Mouse (Mus musculus) kidney, adult 9 months (tissue): ENCODE measurements at regions not wholly inside any gene's neighbourhood (a gene's known extent, or its start where the extent isn't known, plus 50 kb on each side); places are given as distances from the start of the nearest gene placed in this dataset.
"Not testable (repeated sequence)": the region's sequence is repeated elsewhere in the genome, so short reads cannot be mapped to it uniquely, and the experiment has no call there.

Experiments used
- DNase-seq: peaks from one replicate; pipeline ENCODE4 v3.0.0; 2022

GRCm38 (mm10) chr14:9492228-9492627, 826.2 kb upstream of the 4930452B06Rik start:
- no peak for DNase-seq

DNA sequence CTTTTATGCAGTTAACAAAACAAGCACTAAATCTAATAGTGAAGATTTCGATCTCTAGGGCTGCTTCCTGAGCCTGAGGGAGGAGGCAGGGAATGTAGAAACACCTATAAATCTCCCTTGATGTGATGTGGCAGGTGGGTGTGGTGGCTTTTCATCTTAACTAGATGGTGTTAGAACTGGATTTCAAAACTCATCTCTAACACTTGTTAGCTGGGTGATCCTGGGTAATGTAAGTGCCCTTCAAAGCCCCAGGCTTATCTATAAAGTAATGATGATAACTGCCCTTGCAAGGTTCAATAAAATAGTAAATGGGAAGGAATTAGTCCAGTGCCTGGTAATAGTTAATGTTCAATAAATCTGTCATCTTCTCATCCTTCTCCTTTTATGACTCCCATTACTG, 822.5 kb upstream of the 4930452B06Rik start:
- DNase-seq = no peak

DNA sequence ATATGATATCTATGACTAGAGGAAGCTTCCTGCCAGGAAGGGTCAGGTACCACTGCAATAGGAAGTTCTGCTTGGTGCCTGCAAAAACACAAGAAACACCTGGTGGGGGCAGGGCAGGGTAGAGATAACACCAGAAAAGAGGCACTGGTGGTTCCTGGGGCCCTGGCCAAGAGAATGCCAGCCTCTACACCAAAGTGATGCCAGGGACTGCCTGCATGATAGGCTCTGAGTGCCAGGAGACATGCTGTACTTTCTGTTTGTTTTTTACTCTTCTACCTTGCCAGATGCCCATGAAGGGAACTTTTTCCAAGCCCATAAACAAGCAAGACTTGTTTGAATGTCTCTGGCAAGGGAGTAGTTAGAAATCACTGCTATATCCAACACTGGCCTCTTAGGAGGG, 812.9 kb upstream of the 4930452B06Rik start:
- DNase-seq = no peak

GRCm38 (mm10) chr14:9475169-9475568, 809.1 kb upstream of the 4930452B06Rik start:
- DNase-seq = no peak

DNA sequence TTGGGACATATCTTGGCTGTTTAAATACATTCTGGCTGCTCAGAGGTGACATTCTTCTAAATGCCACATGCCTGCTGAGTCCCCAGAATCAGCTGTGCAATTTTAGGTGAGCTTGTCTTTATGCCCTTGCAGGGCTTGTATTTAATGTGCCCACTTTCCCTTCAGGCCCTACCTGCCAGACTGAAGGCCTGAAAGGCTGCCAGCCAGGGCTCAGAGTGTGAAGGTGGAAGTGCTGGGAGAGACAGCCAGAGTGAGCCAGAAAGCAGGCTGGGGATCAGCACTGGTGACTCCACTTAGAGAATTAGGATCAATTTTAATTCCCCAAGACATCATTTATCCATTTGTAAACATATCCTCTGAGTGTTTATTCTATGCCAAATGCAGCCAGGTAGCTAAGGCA, 803.6 kb upstream of the 4930452B06Rik start:
- no peak for DNase-seq

DNA sequence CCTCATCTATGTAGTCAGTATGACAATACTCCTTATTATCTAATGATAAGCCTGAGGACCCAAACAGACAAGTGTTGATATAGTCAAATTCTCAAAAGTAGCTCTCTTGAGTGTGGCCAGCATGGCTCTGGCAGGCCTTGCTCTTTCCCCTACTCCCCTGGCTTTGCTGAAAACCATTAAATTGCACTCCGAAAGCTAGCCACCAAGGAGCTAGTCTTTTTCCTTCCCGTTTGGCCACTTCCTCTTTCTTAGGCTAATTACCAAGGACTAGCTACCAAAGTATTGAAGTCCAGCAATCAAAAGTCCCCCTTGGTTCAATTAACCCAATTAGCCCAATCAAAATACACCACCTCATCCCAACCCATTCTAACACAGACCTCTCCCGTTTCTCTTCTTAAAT, 802.6 kb upstream of the 4930452B06Rik start:
- no peak for DNase-seq

GRCm38 (mm10) chr14:9467690-9468458, 801.8 kb upstream of the 4930452B06Rik start:
- DNase-seq = no peak

- no peak for DNase-seq
Observed at GRCm38 (mm10) chr14:9460006-9460405, 794.0 kb upstream of the 4930452B06Rik start.

DNA sequence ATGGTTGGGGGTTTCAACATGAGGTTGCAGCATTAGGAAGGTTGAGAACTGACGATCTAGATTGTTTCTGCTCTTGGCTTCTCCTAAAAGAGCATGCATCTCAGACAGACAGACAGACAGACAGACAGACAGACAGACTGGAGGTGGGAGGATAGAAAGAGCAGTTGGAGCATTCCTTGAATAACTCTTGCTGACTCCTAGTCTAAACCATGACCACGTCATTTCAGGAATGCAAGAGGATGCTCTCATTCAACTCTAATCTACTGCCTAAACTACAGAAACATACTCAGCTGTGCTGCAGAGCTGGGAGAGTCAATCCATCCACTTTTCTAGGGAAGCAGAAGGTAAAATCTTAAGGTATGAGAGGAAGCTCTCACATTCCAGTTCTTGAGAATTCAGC, 792.8 kb upstream of the 4930452B06Rik start:
- no peak for DNase-seq

DNA sequence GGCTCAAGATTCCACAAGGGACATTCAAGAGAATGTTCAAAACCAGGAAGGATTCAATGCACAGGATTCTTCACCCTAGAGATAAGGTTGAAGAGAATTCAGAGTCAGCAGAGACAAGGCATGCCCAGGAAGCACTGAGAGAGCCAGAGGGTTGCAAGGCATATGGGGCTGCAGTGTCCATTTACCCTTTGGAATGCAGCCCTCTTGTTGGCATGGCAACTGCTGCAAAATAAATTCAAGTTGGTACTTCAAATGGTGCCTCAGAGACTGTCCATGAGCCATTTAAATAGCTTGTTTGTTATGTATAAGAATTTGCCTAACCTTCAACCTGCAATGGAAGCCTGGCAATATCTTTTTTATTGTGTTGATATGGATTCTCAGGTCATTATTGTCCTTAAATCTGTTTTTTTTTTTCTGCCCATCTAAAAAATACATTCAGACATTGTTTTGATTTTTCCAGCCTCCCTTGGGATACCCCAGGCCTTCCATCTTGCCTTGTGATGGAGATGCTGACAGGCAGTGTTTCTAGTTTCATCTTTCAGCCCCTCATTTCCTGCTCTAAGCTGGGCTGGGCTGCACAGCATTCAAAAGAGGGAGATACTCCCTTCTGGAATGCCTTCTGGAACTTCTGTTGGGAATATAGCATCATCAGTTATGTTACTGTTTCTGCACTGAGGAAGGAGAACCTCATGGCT, 791.9 kb upstream of the 4930452B06Rik start:
- no peak for DNase-seq

- DNase-seq = no peak
Observed at GRCm38 (mm10) chr14:9455986-9456385, 789.9 kb upstream of the 4930452B06Rik start.

DNA sequence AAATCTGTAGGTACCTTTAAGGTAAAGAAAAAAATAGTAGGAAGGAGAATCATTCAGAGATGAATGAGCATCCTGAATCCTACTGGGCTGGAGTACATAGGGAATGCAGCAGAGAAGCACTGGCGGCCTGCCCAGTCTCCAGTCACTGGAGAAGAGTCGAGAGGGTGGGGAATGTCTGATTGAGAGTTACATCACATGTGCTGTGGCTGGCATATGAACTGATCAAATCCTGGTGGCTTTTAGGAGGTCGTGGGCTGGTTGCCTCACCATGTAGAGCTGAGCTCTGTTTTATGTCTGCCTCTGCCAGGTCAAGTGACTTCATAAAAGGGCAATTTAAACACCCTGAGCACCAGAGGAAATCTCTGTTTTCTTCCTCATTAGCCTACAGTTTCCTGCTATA, 783.9 kb upstream of the 4930452B06Rik start:
- DNase-seq = no peak

GRCm38 (mm10) chr14:9437896-9438295, 771.9 kb upstream of the 4930452B06Rik start:
- DNase-seq = no peak

DNA sequence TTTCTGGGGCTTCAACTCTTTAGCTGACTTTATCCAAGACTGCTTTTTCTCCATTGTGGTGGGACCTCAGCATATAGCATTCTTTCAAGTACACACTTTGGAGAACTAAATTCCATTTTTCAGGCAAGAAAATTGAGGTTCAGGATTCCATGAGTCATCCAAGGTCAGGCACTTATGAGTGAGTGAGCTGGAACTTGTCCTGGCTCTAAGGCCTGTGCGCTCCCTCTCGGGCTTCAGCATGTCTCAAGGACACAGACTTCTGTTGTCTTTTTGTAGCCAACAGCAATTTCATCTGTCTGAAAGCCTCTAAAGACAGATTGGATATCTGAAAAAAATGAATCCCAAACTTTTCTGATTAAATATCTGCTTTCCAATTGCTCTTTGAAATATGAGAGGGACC, 769.1 kb upstream of the 4930452B06Rik start:
- no peak for DNase-seq

- DNase-seq = no peak
Observed at GRCm38 (mm10) chr14:9433081-9433590, 767.1 kb upstream of the 4930452B06Rik start.

GRCm38 (mm10) chr14:9431798-9432197, 765.8 kb upstream of the 4930452B06Rik start:
- DNase-seq = no peak

DNA sequence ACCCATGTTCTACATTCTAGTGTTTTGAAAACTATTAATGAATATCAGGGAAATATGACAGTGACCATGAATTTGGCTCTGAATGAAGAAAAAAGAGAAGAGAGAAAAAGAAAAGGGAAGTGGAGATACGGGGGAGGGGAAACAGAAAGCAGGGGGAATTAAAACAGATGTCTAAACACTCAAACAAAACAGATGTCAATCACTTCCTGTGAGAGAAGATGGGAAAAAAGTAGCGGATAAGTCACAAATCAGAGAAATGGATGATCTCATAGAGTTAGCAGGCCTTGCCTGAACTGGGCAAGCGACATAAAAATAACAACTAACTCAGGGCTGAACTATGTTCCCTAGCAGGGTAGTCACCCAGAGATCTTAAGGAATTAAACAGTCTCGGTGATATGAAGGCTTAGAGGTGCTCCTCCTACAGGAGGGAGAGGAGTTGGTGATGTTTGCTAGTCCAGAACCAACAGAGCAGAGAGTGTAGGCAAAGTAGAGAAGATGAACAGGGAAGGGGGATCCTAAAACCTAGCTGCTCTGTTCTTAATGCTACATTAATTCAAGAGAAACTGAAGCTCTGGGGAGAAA, 745.9 kb upstream of the 4930452B06Rik start:
- DNase-seq = no peak

GRCm38 (mm10) chr14:9403688-9404087, 737.6 kb upstream of the 4930452B06Rik start:
- no peak for DNase-seq

DNA sequence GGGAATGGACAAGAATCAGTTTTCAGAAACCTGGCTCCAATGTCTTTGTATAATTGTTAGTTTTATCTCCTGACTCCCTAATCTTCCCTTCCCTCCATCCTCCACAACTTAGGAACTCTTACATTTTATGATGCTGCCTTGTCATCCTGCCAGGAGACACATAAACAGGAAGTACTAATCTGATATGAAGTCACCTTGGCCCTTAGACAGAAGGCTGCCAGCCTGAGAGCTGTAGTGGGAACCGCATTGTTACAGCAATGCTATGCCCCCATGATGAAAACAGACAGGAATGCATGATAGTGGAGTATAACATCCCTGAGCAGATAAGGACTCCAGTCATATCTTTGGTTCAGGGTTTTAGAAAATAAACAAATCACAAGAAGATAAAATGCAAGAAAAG, 734.8 kb upstream of the 4930452B06Rik start:
- DNase-seq = no peak

- peak; percentile 58 for DNase-seq
Observed at GRCm38 (mm10) chr14:9393271-9393771, 727.3 kb upstream of the 4930452B06Rik start.

GRCm38 (mm10) chr14:9389878-9390536, 724.0 kb upstream of the 4930452B06Rik start:
- DNase-seq = not testable (repeated sequence)

DNA sequence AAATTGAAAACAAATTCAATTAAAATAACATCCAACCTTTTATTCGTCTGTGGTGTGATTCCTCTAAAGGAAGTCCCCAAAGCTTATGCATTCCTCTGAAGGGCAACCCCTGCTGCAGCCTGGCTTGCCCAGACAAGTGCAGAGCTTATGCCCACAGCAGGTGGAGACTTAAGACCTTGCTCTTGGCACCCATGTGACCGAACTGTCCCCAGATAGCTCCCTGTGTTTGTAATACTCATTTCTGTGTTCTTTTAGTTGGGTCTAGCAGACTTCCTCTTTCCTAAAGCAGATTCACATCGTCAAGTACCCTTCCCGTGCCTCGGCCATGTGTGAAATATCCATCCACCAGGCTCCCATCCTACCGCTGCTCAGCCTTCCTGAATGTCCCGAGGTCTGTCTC, 723.1 kb upstream of the 4930452B06Rik start:
- DNase-seq = no peak
